In the genomic region with DNA sequence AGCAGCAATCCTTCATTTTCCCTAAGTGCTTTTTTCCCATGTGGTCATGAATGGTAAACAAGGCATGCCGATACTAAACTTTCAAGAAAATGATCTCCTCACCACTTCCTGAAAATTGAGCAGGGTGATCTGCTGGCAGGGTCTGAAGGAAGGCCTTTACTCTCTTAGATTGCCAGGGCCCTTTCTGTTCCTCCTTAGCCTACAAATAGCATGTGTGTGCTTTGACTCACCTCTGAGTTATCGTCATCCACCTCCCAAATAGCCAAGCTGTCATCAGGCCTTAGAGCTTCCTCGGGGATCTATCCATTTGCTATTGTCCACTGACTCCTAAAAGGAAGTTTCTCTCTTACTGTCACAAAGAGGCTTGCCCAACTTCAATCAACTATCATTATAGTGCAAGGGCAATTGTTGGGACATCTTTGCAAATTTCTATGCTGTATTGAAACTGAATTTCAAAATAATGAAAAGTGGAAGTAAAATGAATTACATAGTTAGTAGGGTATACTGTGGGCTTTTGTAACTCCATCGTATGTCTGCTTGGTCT, we compare ENCODE assay signal across 19 mouse cellular contexts. TPM values are rescaled to one million over a fixed set of nuclear protein-coding genes. Genes with fewer than 3 reads are reported as not detected.
DNase-seq lines count a peak whose midpoint lies in the region; ATAC-seq lines count a peak whose summit lies in the region.
"Had no signal": no experiment of that assay in that cellular context is flagged by ENCODE, and none has a peak within 500 bp of the region (broad histone marks: within the 10 kb centered on the region; RNA-seq: fewer than 3 reads in every experiment).

No protein-coding gene starts in this region.

- peak; percentile 76 for ATAC-seq in megakaryocyte progenitor cell, adult 5-6 weeks (replicated peaks; ENCODE audit: poor library complexity)
- ATAC-seq in frontal cortex, adult (ENCODE audit: low TSS enrichment), result no peak
- ATAC-seq: forebrain, embryonic 15.5 days; hindbrain, embryonic 16.5 days; midbrain, embryonic 13.5 days; Patski had no signal

- DNase-seq in lung, postnatal 36 days, result peak; percentile 21
- no peak for DNase-seq in lung, postnatal 25 days (ENCODE audit: low spot score)
- DNase-seq in brain, adult 2 months (ENCODE audit: low read depth, low spot score), result peak; percentile 0
- DNase-seq in ovary, adult 18-20 months (ENCODE audit: low spot score), result no peak
- DNase-seq in adrenal gland, postnatal 25 days, result no peak
- DNase-seq: adrenal gland, postnatal 36 days; cerebellum, adult 11 months; cerebellum, adult 9-10 months; gastrocnemius, adult 2 months; kidney, adult 18-20 months; kidney, postnatal 25 days; right cerebral cortex, adult 18-20 months had no signal

RNA-seq across cellular contexts. Expression of gene Cybb, which starts 27.1 kb away (rescaled TPM):
- 67.7 and 88.1 TPM in 2 replicates for total RNA-seq in megakaryocyte progenitor cell, adult 5-6 weeks (2015)
- 66.5 and 89.6 TPM in 2 replicates for total RNA-seq in megakaryocyte progenitor cell, adult 5-6 weeks (2017)
- 5.5 and 8.1 TPM in 2 replicates for total RNA-seq in adrenal gland, postnatal 25 days (2021)
- total RNA-seq: MEL had no signal

Comparison
In these comparisons a context has a peak if more than half of its experiments do, and no peak if none do; other contexts are left out.
1. DNase-seq: peak in lung, postnatal 36 days (single experiment) and brain, adult 2 months (single experiment); none in lung, postnatal 25 days (single experiment), ovary, adult 18-20 months (single experiment) and adrenal gland, postnatal 25 days (single experiment).